Mouse (Mus musculus): ENCODE measurements at regions not wholly inside any gene's neighbourhood (a gene's known extent, or its start where the extent isn't known, plus 50 kb on each side); places are given as distances from the start of the nearest gene placed in this dataset.

- no peak for DNase-seq (ENCODE audit: low read depth, low spot score)
These were observed 248.3 kb downstream of the Emp1 start for GRCm38 (mm10) chr6:135610504-135611096.

DNA sequence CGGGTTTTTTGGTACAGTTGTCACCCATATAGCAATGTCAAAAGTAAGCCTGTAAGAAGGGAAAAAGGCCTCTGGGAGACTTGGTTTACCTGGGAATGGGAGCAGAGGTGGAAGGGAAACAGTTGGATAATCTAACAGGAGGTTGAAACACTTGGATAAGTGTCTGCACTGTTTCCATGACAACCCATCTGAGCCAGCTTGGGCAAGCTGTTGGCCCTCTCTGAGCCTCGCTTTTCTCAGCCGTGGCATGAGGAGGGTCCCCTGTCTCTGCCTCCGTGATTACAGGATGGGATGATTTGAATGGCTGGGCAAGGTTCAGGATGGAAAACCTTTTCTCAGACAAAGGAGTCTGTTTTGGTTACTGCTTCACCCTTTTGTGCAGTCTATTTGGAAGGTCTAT lies 265.6 kb downstream of the Emp1 start:
- DNase-seq (ENCODE audit: low read depth, low spot score) = peak; percentile 56

- no peak for DNase-seq (ENCODE audit: low read depth, low spot score)
These were observed 266.9 kb downstream of the Emp1 start for GRCm38 (mm10) chr6:135629236-135629635.

- DNase-seq (ENCODE audit: low read depth, low spot score) = no peak
These were observed 270.3 kb downstream of the Emp1 start for GRCm38 (mm10) chr6:135632671-135633070.

GRCm38 (mm10) chr6:135636648-135637047 lies 274.3 kb downstream of the Emp1 start:
- no peak for DNase-seq (ENCODE audit: low read depth, low spot score)

GRCm38 (mm10) chr6:135642711-135643110 lies 280.4 kb downstream of the Emp1 start:
- no peak for DNase-seq (ENCODE audit: low read depth, low spot score)

DNA sequence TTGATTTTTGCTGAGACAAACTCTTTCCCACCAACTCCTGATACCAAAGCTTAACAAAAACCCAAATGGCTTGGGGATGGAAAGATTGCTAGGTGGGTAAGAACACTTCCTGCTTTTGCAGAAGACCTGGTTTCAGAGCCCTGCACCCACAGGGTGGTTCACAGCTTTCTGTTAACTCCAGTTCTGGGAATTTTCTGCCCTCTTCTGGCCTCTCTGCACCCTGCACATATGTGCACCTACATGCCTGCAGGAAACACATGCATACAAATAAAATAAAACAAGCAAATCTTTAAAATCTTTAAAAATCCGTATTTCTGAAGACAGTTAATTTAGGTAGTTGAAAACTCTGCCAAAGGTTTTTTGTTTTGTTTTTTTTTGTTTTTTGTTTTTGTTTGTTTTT lies 283.8 kb downstream of the Emp1 start:
- peak; percentile 58 for DNase-seq (ENCODE audit: low read depth, low spot score)

GRCm38 (mm10) chr6:135653002-135653401 lies 290.7 kb downstream of the Emp1 start:
- DNase-seq (ENCODE audit: low read depth, low spot score) = no peak

GRCm38 (mm10) chr6:135662386-135662785 lies 300.0 kb downstream of the Emp1 start:
- no peak for DNase-seq (ENCODE audit: low read depth, low spot score)

DNA sequence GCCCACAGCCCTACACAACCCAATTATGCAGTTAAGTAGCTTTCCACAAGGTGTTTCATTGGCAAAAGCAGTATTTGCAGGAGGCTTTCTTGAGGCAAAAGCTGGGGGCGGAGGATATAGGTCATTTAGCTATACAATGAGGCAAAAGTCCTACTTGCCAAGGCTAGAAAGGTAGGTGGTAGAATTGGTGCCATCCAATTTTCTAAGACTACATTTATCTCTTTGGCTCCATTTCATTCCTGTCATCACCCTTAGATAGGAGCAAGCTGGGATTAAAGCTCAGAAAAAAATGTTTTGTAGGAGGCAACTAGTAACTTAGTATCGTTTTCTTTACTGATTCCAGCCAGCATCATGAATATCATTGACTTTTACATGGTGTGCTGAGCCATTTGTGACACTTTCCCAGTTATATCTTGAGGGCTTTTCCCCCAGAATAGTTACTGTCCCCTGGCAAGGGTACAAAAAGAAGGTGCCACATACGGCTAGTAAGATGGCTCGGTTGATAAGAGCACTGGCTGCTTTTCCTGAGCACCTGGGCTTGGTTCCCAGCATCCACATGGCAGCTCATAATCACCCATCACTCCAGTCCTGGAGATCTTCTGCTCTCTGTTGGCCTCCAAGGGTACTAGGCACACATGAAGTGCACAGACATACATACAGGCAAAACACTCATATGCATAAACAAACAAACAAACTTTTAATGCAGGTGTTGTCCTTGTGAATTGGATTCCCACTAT lies 300.6 kb downstream of the Emp1 start:
- DNase-seq (ENCODE audit: low read depth, low spot score) = no peak
